ENCODE assay signal across 8 mouse cellular contexts in the genomic region with DNA sequence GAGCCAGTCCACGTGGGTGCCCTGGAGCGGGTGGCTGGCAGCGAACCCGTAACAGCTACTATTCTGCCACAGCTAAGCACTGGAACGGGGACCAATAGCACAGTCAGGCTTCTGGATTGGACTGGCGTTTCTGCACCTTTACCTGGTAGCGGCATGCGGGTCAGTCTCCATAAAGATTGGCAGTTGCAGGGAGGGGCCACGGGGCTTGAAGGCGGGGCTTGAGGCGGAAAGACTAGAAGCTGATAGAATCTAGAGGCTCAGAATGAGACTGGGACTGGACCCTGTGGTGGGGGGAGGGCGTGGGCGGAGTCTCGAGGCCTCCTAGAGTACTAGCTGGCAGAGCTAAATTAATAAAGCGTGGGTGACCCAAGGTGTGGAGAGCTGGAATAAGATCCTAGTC. TPM values are rescaled to one million over a fixed set of nuclear protein-coding genes. Genes with fewer than 3 reads are reported as not detected.
DNase-seq lines count a peak whose midpoint lies in the region; ATAC-seq and TF ChIP-seq lines count a peak whose summit lies in the region.

No protein-coding gene starts in this region.

- DNase-seq in embryo, embryonic 10 days (ENCODE audit: low spot score) = peak; percentile 38
- no peak for DNase-seq in embryo, embryonic 9.5 days (ENCODE audit: extremely low spot score)
- DNase-seq in cerebellum, postnatal 10 days = peak; percentile 62 to 67
- DNase-seq in limb, embryonic 14.5 days (ENCODE audit: low spot score) = no peak
- DNase-seq in midbrain, postnatal 0 days (ENCODE audit: low spot score) = peak; percentile 30
- no peak for DNase-seq in T-cell, adult 2 months (ENCODE audit: low spot score)
- no peak for DNase-seq in gastrocnemius, postnatal 10 days

- H3K9me3 ChIP-seq in hindbrain, embryonic 16.5 days (ENCODE audit: control insufficient read depth, low read length) = no peaks in the 10 kb centered on the region
- H3K9me3 ChIP-seq in limb, embryonic 14.5 days (ENCODE audit: control insufficient read depth, low read length) = no peaks in the 10 kb centered on the region
- no peaks in the 10 kb centered on the region for H3K9me3 ChIP-seq in midbrain, postnatal 0 days (ENCODE audit: low read length)

- ATAC-seq in hindbrain, embryonic 16.5 days = 0 out of 2 replicates have a peak, but pooled peaks have one; percentile 9
- no peak for ATAC-seq in limb, embryonic 14.5 days (ENCODE audit: low FRiP score, low read depth)
- no peak for ATAC-seq in midbrain, postnatal 0 days (ENCODE audit: low FRiP score)

- H3K27me3 ChIP-seq in hindbrain, embryonic 16.5 days (replicated peaks; ENCODE audit: control insufficient read depth, insufficient read depth, low read length) = no peaks in the 10 kb centered on the region; the same call in 1 of the 2 replicates
- no peaks in the 10 kb centered on the region for H3K27me3 ChIP-seq in limb, embryonic 14.5 days (ENCODE audit: control insufficient read depth, insufficient read depth, low read length)
- H3K27me3 ChIP-seq in midbrain, postnatal 0 days (ENCODE audit: insufficient read depth, low read length) = no peaks in the 10 kb centered on the region

- H3K9ac ChIP-seq in hindbrain, embryonic 16.5 days (ENCODE audit: low read depth, low read length) = no peak overlapping the region
- H3K9ac ChIP-seq in limb, embryonic 14.5 days (ENCODE audit: low read depth, low read length, severe bottlenecking) = no peak overlapping the region
- H3K9ac ChIP-seq in midbrain, postnatal 0 days (replicated peaks; ENCODE audit: low read length, poor library complexity, severe bottlenecking) = 0 out of 2 replicates have a peak overlapping the region, but pooled peaks have one; percentile 24

- peak overlapping the region; percentile 47 for H3K4me2 ChIP-seq in hindbrain, embryonic 16.5 days (ENCODE audit: low read length)
- H3K4me2 ChIP-seq in limb, embryonic 14.5 days (replicated peaks; ENCODE audit: low read depth, low read length, severe bottlenecking) = peak overlapping the region; percentile 37
- peak overlapping the region; percentile 36 for H3K4me2 ChIP-seq in midbrain, postnatal 0 days (ENCODE audit: low read depth, low read length, poor library complexity, severe bottlenecking)

- no peak overlapping the region for H3K27ac ChIP-seq in hindbrain, embryonic 16.5 days (ENCODE audit: low read depth, low read length)
- H3K27ac ChIP-seq in limb, embryonic 14.5 days (replicated peaks; ENCODE audit: low read depth, low read length) = no peak overlapping the region
- no peak overlapping the region for H3K27ac ChIP-seq in midbrain, postnatal 0 days (ENCODE audit: low read depth, low read length)

- peak overlapping the region; percentile 21 for H3K4me3 ChIP-seq in hindbrain, embryonic 16.5 days (ENCODE audit: low read length)
- H3K4me3 ChIP-seq in limb, embryonic 14.5 days (replicated peaks; ENCODE audit: low read length) = peak overlapping the region; percentile 18; the same call in 1 of the 2 replicates
- peak overlapping the region; percentile 8; the same call in 1 of the 2 replicates for H3K4me3 ChIP-seq in midbrain, postnatal 0 days (ENCODE audit: low read depth, low read length)

- no peak for TF ChIP-seq CTCF in midbrain, postnatal 0 days (IDR thresholded peaks at IDR 0.05)

- no peaks in the 10 kb centered on the region for H3K36me3 ChIP-seq in hindbrain, embryonic 16.5 days (ENCODE audit: control insufficient read depth, insufficient read depth, low read length)
- H3K36me3 ChIP-seq in limb, embryonic 14.5 days (ENCODE audit: control insufficient read depth, insufficient read depth, low read length) = no peaks in the 10 kb centered on the region
- no peaks in the 10 kb centered on the region for H3K36me3 ChIP-seq in midbrain, postnatal 0 days (ENCODE audit: insufficient read depth, low read length)

- no peak for TF ChIP-seq POLR2A in limb, embryonic 14.5 days (IDR thresholded peaks at IDR 0.05; ENCODE audit: borderline replicate concordance, extremely low read depth, insufficient read depth, insufficient read length)

- 45% methylated on average over 15 of the region's 15 CpGs for WGBS in hindbrain, embryonic 16.5 days
- 39% methylated on average over 15 of the region's 15 CpGs for WGBS in limb, embryonic 14.5 days
- WGBS in midbrain, postnatal 0 days = 37% methylated on average over 15 of the region's 15 CpGs

- peaks cover 7% of the 10 kb centered on the region for H3K4me1 ChIP-seq in hindbrain, embryonic 16.5 days (ENCODE audit: control insufficient read depth, insufficient read depth, low read depth, low read length)
- H3K4me1 ChIP-seq in limb, embryonic 14.5 days (ENCODE audit: control insufficient read depth, insufficient read depth, low read length) = no peaks in the 10 kb centered on the region
- H3K4me1 ChIP-seq in midbrain, postnatal 0 days (ENCODE audit: insufficient read depth, low read length) = peaks cover 9% of the 10 kb centered on the region

RNA-seq across cellular contexts. Expression of a gene that starts 4.5 kb away (rescaled TPM):
- 5.8 and 7.2 TPM in 2 replicates for polyA plus RNA-seq in hindbrain, embryonic 16.5 days (2015; fragmentation: Nextera tagmentation; extraction: Ambion mirVana)
- polyA plus RNA-seq in limb, embryonic 14.5 days (2012; rRNA removed) = 0.72 and 0.78 TPM in 2 replicates
- 0.21 and 0.29 TPM in 2 replicates for polyA plus RNA-seq in limb, embryonic 14.5 days (2014; fragmentation: Nextera tagmentation; extraction: Ambion mirVana)
- 16.9 and 21.1 TPM in 2 replicates for total RNA-seq in midbrain, postnatal 0 days (2014; rRNA removed)
- 10.2 and 11.9 TPM in 2 replicates for polyA plus RNA-seq in midbrain, postnatal 0 days (2015; fragmentation: Nextera tagmentation; extraction: Ambion mirVana)
- total RNA-seq in gastrocnemius, postnatal 10 days (2021) = under 1 TPM; 0.33 to 0.45 TPM

RNA-seq across cellular contexts. Expression of a gene that starts 16.4 kb away (rescaled TPM):
- 112 and 121 TPM in 2 replicates for polyA plus RNA-seq in hindbrain, embryonic 16.5 days (2015; fragmentation: Nextera tagmentation; extraction: Ambion mirVana)
- polyA plus RNA-seq in limb, embryonic 14.5 days (2012; rRNA removed) = 489 and 535 TPM in 2 replicates
- polyA plus RNA-seq in limb, embryonic 14.5 days (2014; fragmentation: Nextera tagmentation; extraction: Ambion mirVana) = 197 and 210 TPM in 2 replicates
- 101 and 138 TPM in 2 replicates for total RNA-seq in midbrain, postnatal 0 days (2014; rRNA removed)
- 134 and 135 TPM in 2 replicates for polyA plus RNA-seq in midbrain, postnatal 0 days (2015; fragmentation: Nextera tagmentation; extraction: Ambion mirVana)
- 10 to 100 TPM; 73.5 to 96.2 TPM for total RNA-seq in gastrocnemius, postnatal 10 days (2021)

RNA-seq across cellular contexts. Expression of a gene that starts 39.4 kb away (rescaled TPM):
- 0.25 and 0.40 TPM in 2 replicates for polyA plus RNA-seq in hindbrain, embryonic 16.5 days (2015; fragmentation: Nextera tagmentation; extraction: Ambion mirVana)
- 0.03 TPM in 1 of 2 replicates, not detected in the other for polyA plus RNA-seq in limb, embryonic 14.5 days (2012; rRNA removed)
- polyA plus RNA-seq in limb, embryonic 14.5 days (2014; fragmentation: Nextera tagmentation; extraction: Ambion mirVana) = 0.10 TPM in 1 of 2 replicates, not detected in the other
- 0.14 TPM in 1 of 2 replicates, not detected in the other for total RNA-seq in midbrain, postnatal 0 days (2014; rRNA removed)
- polyA plus RNA-seq in midbrain, postnatal 0 days (2015; fragmentation: Nextera tagmentation; extraction: Ambion mirVana) = not detected in 2 replicates
- not detected for total RNA-seq in gastrocnemius, postnatal 10 days (2021)

Comparison
In these comparisons a context has a peak if more than half of its experiments do, and no peak if none do; other contexts are left out.
1. DNase-seq: peak in embryo, embryonic 10 days (single experiment), cerebellum, postnatal 10 days (2 of 2) and midbrain, postnatal 0 days (single experiment); none in embryo, embryonic 9.5 days (single experiment), limb, embryonic 14.5 days (single experiment), T-cell, adult 2 months (single experiment) and gastrocnemius, postnatal 10 days (single experiment).
2. Peak in every context shown above with its lines, with median percentiles within 50 percentile points of each other: H3K4me2 ChIP-seq and H3K4me3 ChIP-seq.